In genomic region chr15:4816752-4817493, GRCm38 (mm10) we compare ENCODE assay signal across 10 mouse cellular contexts.
DNase-seq lines count a peak whose midpoint lies in the region; ATAC-seq lines count a peak whose summit lies in the region.
"Had no signal": no experiment of that assay in that cellular context is flagged by ENCODE, and none has a peak within 500 bp of the region (broad histone marks: within the 10 kb centered on the region; RNA-seq: fewer than 3 reads in every experiment).

No protein-coding gene starts in this region.

- DNase-seq in gastrocnemius, postnatal 25 days = peak; percentile 14
- no peak for DNase-seq in gastrocnemius, adult 18-20 months (ENCODE audit: low spot score)
- peak; percentile 3 for DNase-seq in A20 (ENCODE audit: low read depth, low spot score)
- peak; percentile 4 for DNase-seq in induced T-regulatory cell, adult 2 months (ENCODE audit: low read depth)
- DNase-seq in retina, embryonic 14.5 days (ENCODE audit: low spot score) = no peak

- ATAC-seq in megakaryocyte-erythroid progenitor cell, adult 5-6 weeks (replicated peaks; ENCODE audit: low FRiP score, low TSS enrichment, poor library complexity, severe bottlenecking) = peak; percentile 50
- ATAC-seq in frontal cortex, adult (ENCODE audit: low TSS enrichment) = no peak
- ATAC-seq in cerebellum, adult (ENCODE audit: insufficient number of reproducible peaks, low FRiP score, low TSS enrichment) = no peak
- ATAC-seq: activated CD4-positive, CD25-positive, alpha-beta regulatory T cell, adult 4 months; inflammation-experienced regulatory T-cells, adult 6 months had no signal

Comparison
In these comparisons a context has a peak if more than half of its experiments do, and no peak if none do; other contexts are left out.
1. DNase-seq: peak in gastrocnemius, postnatal 25 days (single experiment), A20 (single experiment) and induced T-regulatory cell, adult 2 months (single experiment); none in gastrocnemius, adult 18-20 months (single experiment) and retina, embryonic 14.5 days (single experiment).